Mouse (Mus musculus): ENCODE results near the gene Klk12.

Klk12 gene

GRCm38 (mm10) chr7:43768597-43768996, at the start of gene Klk12:
Klk12 (plus strand) TSS chr7:43768897.
- ATAC-seq (ENCODE audit: low TSS enrichment), result no peak

- peak; percentile 47; the same call in 1 of the 2 replicates for ATAC-seq (ENCODE audit: low TSS enrichment)
These were observed 20.9 kb upstream of the Klk12 start for GRCm38 (mm10) chr7:43747788-43748187.

- ATAC-seq (ENCODE audit: low TSS enrichment), result no peak
These were observed 15.9 kb upstream of the Klk12 start for GRCm38 (mm10) chr7:43752806-43753205.

GRCm38 (mm10) chr7:43766484-43766883, 2.2 kb upstream of the Klk12 start:
- ATAC-seq (ENCODE audit: low TSS enrichment), result no peak

GRCm38 (mm10) chr7:43769636-43770035, 939 bp downstream of the Klk12 start:
- no peak for ATAC-seq (ENCODE audit: low TSS enrichment)

- ATAC-seq (ENCODE audit: low TSS enrichment), result no peak
These were observed 2.0 kb downstream of the Klk12 start for GRCm38 (mm10) chr7:43770701-43771100.

GRCm38 (mm10) chr7:43771916-43772315, 3.2 kb downstream of the Klk12 start:
- no peak for ATAC-seq (ENCODE audit: low TSS enrichment)

GRCm38 (mm10) chr7:43772901-43773300, 4.2 kb downstream of the Klk12 start:
- no peak for ATAC-seq (ENCODE audit: low TSS enrichment)

GRCm38 (mm10) chr7:43774364-43774763, 5.7 kb downstream of the Klk12 start, which contains the start of gene Klk11:
Klk11 (plus strand) TSS chr7:43774604.
- no peak for ATAC-seq (ENCODE audit: low TSS enrichment)

GRCm38 (mm10) chr7:43774802-43775201, 6.1 kb downstream of the Klk12 start:
- no peak for ATAC-seq (ENCODE audit: low TSS enrichment)

- no peak for ATAC-seq (ENCODE audit: low TSS enrichment)
These were observed 6.8 kb downstream of the Klk12 start for GRCm38 (mm10) chr7:43775311-43776057.

GRCm38 (mm10) chr7:43776506-43776905, 7.8 kb downstream of the Klk12 start:
- ATAC-seq (ENCODE audit: low TSS enrichment), result no peak

- ATAC-seq (ENCODE audit: low TSS enrichment), result no peak
These were observed 8.7 kb downstream of the Klk12 start for GRCm38 (mm10) chr7:43777423-43777822.

GRCm38 (mm10) chr7:43778176-43778970, 9.7 kb downstream of the Klk12 start:
- ATAC-seq (ENCODE audit: low TSS enrichment), result no peak

- ATAC-seq (ENCODE audit: low TSS enrichment), result no peak
These were observed 11.5 kb downstream of the Klk12 start for GRCm38 (mm10) chr7:43780241-43780640.

GRCm38 (mm10) chr7:43780746-43781145, 12.0 kb downstream of the Klk12 start, which contains the start of gene Klk10:
Klk10 (plus strand) TSS chr7:43781035.
- ATAC-seq (ENCODE audit: low TSS enrichment), result no peak

- no peak for ATAC-seq (ENCODE audit: low TSS enrichment)
These were observed 12.8 kb downstream of the Klk12 start for GRCm38 (mm10) chr7:43781541-43781940.

GRCm38 (mm10) chr7:43782275-43783265, 13.9 kb downstream of the Klk12 start:
- ATAC-seq (ENCODE audit: low TSS enrichment), result peak; percentile 72

- ATAC-seq (ENCODE audit: low TSS enrichment), result no peak
These were observed 16.6 kb downstream of the Klk12 start for GRCm38 (mm10) chr7:43785286-43785685.

- ATAC-seq (ENCODE audit: low TSS enrichment), result no peak; the same call in 1 of the 2 replicates
These were observed 19.4 kb downstream of the Klk12 start for GRCm38 (mm10) chr7:43788096-43788495.

GRCm38 (mm10) chr7:43789295-43789694, 20.6 kb downstream of the Klk12 start:
- ATAC-seq (ENCODE audit: low TSS enrichment), result no peak

- ATAC-seq (ENCODE audit: low TSS enrichment), result no peak
These were observed 22.9 kb downstream of the Klk12 start, which contains the start of gene Klk9 for GRCm38 (mm10) chr7:43791591-43791990. Klk9 (plus strand) TSS chr7:43791891.
